Mouse (Mus musculus): ENCODE data around the gene Crybb2.

GRCm38 (mm10) chr5:113102455-113102854 is 32.5 kb upstream of the Crybb2 start:
- no peak for TF ChIP-seq CTCF (conservative IDR thresholded peaks at IDR 0.05; ENCODE audit: low read length)
- TF ChIP-seq NANOG (IDR thresholded peaks at IDR 0.05; ENCODE audit: borderline replicate concordance, low read length): no peak
